Mouse (Mus musculus): ENCODE data around the gene Gm17409. TPM values are rescaled to one million over a fixed set of nuclear protein-coding genes. Genes with fewer than 3 reads are reported as not detected.

The Gm17409 gene
- polyA plus RNA-seq, 1 experiment = not detected

- 94% methylated on average over 18 of the region's 18 CpGs for WGBS
- H3K36me3 ChIP-seq (ENCODE audit: control insufficient read depth, insufficient read depth, low read length) = no peaks in the 10 kb centered on the region
- TF ChIP-seq POLR2A (IDR thresholded peaks at IDR 0.05; ENCODE audit: low read depth, low read length) (no peak), CTCF (IDR thresholded peaks at IDR 0.05; ENCODE audit: extremely low read depth, insufficient read depth, insufficient read length, insufficient replicate concordance) (no peak)
- no peak overlapping the region for H3K4me3 ChIP-seq (ENCODE audit: extremely low read depth, insufficient read depth, insufficient read length)
- no peak for DNase-seq (ENCODE audit: low read depth in 1 of 2, low spot score in 2 of 2)
- H3K27ac ChIP-seq (ENCODE audit: insufficient read depth, low read length) = no peak overlapping the region
- no peaks in the 10 kb centered on the region for H3K4me1 ChIP-seq (ENCODE audit: control insufficient read depth, insufficient read depth, insufficient read length)
- no peaks in the 10 kb centered on the region for H3K27me3 ChIP-seq (ENCODE audit: control insufficient read depth, insufficient read depth, low read length)
Measured at GRCm38 (mm10) chr2:58493685-58494635, 24.0 kb downstream of the Gm17409 start.

GRCm38 (mm10) chr2:58495271-58495670, 25.4 kb downstream of the Gm17409 start:
- TF ChIP-seq POLR2A (IDR thresholded peaks at IDR 0.05; ENCODE audit: low read depth, low read length) (no peak), CTCF (IDR thresholded peaks at IDR 0.05; ENCODE audit: extremely low read depth, insufficient read depth, insufficient read length, insufficient replicate concordance) (no peak)
- DNase-seq (ENCODE audit: low read depth in 1 of 2, low spot score in 2 of 2) = no peak
- H3K27ac ChIP-seq (ENCODE audit: insufficient read depth, low read length) = no peak overlapping the region
- no peak overlapping the region for H3K4me3 ChIP-seq (ENCODE audit: extremely low read depth, insufficient read depth, insufficient read length)
- no peaks in the 10 kb centered on the region for H3K27me3 ChIP-seq (ENCODE audit: control insufficient read depth, insufficient read depth, low read length)
- no peaks in the 10 kb centered on the region for H3K36me3 ChIP-seq (ENCODE audit: control insufficient read depth, insufficient read depth, low read length)
- no peaks in the 10 kb centered on the region for H3K4me1 ChIP-seq (ENCODE audit: control insufficient read depth, insufficient read depth, insufficient read length)
- WGBS = 89% methylated on average over 3 of the region's 3 CpGs

GRCm38 (mm10) chr2:58496647-58497410, 26.9 kb downstream of the Gm17409 start:
- H3K27ac ChIP-seq (ENCODE audit: insufficient read depth, low read length) = no peak overlapping the region
- TF ChIP-seq POLR2A (IDR thresholded peaks at IDR 0.05; ENCODE audit: low read depth, low read length) = no peak
- no peak for TF ChIP-seq CTCF (IDR thresholded peaks at IDR 0.05; ENCODE audit: extremely low read depth, insufficient read depth, insufficient read length, insufficient replicate concordance)
- WGBS = 48% methylated on average over 8 of the region's 8 CpGs

GRCm38 (mm10) chr2:58505306-58506090, 35.6 kb downstream of the Gm17409 start:
- TF ChIP-seq POLR2A (IDR thresholded peaks at IDR 0.05; ENCODE audit: low read depth, low read length) (no peak), CTCF (IDR thresholded peaks at IDR 0.05; ENCODE audit: extremely low read depth, insufficient read depth, insufficient read length, insufficient replicate concordance) (no peak)
- Histone ChIP-seq H3K27ac (ENCODE audit: insufficient read depth, low read length) (no peak overlapping the region), H3K27me3 (ENCODE audit: control insufficient read depth, insufficient read depth, low read length) (no peaks in the 10 kb centered on the region), H3K36me3 (ENCODE audit: control insufficient read depth, insufficient read depth, low read length) (no peaks in the 10 kb centered on the region), H3K4me1 (ENCODE audit: control insufficient read depth, insufficient read depth, insufficient read length) (no peaks in the 10 kb centered on the region), H3K4me3 (ENCODE audit: extremely low read depth, insufficient read depth, insufficient read length) (no peak overlapping the region)
- 93% methylated on average over 9 of the region's 9 CpGs for WGBS
- no peak for DNase-seq (ENCODE audit: low read depth in 1 of 2, low spot score in 2 of 2)

More at GRCm38 (mm10) chr2:58496647-58497410, 26.9 kb downstream of the Gm17409 start:
- Histone ChIP-seq H3K27me3 (ENCODE audit: control insufficient read depth, insufficient read depth, low read length) (no peaks in the 10 kb centered on the region), H3K36me3 (ENCODE audit: control insufficient read depth, insufficient read depth, low read length) (no peaks in the 10 kb centered on the region), H3K4me3 (ENCODE audit: extremely low read depth, insufficient read depth, insufficient read length) (no peak overlapping the region), H3K4me1 (ENCODE audit: control insufficient read depth, insufficient read depth, insufficient read length) (no peaks in the 10 kb centered on the region)
- DNase-seq (ENCODE audit: low read depth in 1 of 2, low spot score in 2 of 2) = no peak

GRCm38 (mm10) chr2:58510192-58510591, 40.3 kb downstream of the Gm17409 start:
- no peak overlapping the region for H3K4me3 ChIP-seq (ENCODE audit: extremely low read depth, insufficient read depth, insufficient read length)
- TF ChIP-seq CTCF (IDR thresholded peaks at IDR 0.05; ENCODE audit: extremely low read depth, insufficient read depth, insufficient read length, insufficient replicate concordance) (no peak), POLR2A (IDR thresholded peaks at IDR 0.05; ENCODE audit: low read depth, low read length) (no peak)
- WGBS = 83% methylated on average over 8 of the region's 8 CpGs
- H3K27ac ChIP-seq (ENCODE audit: insufficient read depth, low read length) = no peak overlapping the region
- no peaks in the 10 kb centered on the region for H3K36me3 ChIP-seq (ENCODE audit: control insufficient read depth, insufficient read depth, low read length)
- H3K27me3 ChIP-seq (ENCODE audit: control insufficient read depth, insufficient read depth, low read length) = no peaks in the 10 kb centered on the region
- no peak for DNase-seq (ENCODE audit: low read depth in 1 of 2, low spot score in 2 of 2)
- H3K4me1 ChIP-seq (ENCODE audit: control insufficient read depth, insufficient read depth, insufficient read length) = no peaks in the 10 kb centered on the region

GRCm38 (mm10) chr2:58513212-58513611, 43.3 kb downstream of the Gm17409 start:
- H3K4me1 ChIP-seq (ENCODE audit: control insufficient read depth, insufficient read depth, insufficient read length) = no peaks in the 10 kb centered on the region
- H3K27ac ChIP-seq (ENCODE audit: insufficient read depth, low read length) = no peak overlapping the region
- H3K4me3 ChIP-seq (ENCODE audit: extremely low read depth, insufficient read depth, insufficient read length) = no peak overlapping the region
- TF ChIP-seq CTCF (IDR thresholded peaks at IDR 0.05; ENCODE audit: extremely low read depth, insufficient read depth, insufficient read length, insufficient replicate concordance) (no peak), POLR2A (IDR thresholded peaks at IDR 0.05; ENCODE audit: low read depth, low read length) (no peak)
- no peaks in the 10 kb centered on the region for H3K27me3 ChIP-seq (ENCODE audit: control insufficient read depth, insufficient read depth, low read length)
- no peaks in the 10 kb centered on the region for H3K36me3 ChIP-seq (ENCODE audit: control insufficient read depth, insufficient read depth, low read length)
- WGBS = 76% methylated on average over 3 of the region's 3 CpGs
- no peak for DNase-seq (ENCODE audit: low read depth in 1 of 2, low spot score in 2 of 2)

All from spleen, adult 2 months (tissue).